ENCODE assay signal across 9 mouse cellular contexts in genomic region chr3:96247356-96248140, GRCm38 (mm10). TPM values are rescaled to one million over a fixed set of nuclear protein-coding genes. Genes with fewer than 3 reads are reported as not detected.
A peak's percentile ranks its signal among the peaks of the same experiment; 100 is the strongest.
DNase-seq lines count a peak whose midpoint lies in the region; ATAC-seq and TF ChIP-seq lines count a peak whose summit lies in the region.
"Had no signal": no experiment of that assay in that cellular context is flagged by ENCODE, and none has a peak within 500 bp of the region (broad histone marks: within the 10 kb centered on the region; RNA-seq: fewer than 3 reads in every experiment).

No protein-coding gene starts in this region.

- H3K36me3 ChIP-seq in ES-E14 (ENCODE audit: control insufficient read depth, insufficient read depth, low read length, poor library complexity, severe bottlenecking) = no peaks in the 10 kb centered on the region
- H3K36me3 ChIP-seq in forebrain, postnatal 0 days (ENCODE audit: insufficient read depth) = no peaks in the 10 kb centered on the region
- H3K36me3 ChIP-seq in macrophage (ENCODE audit: inconsistent target) = no peaks in the 10 kb centered on the region

- WGBS in forebrain, postnatal 0 days = 4% methylated on average over 11 of the region's 11 CpGs
- 28% methylated on average over 11 of the region's 11 CpGs for WGBS in macrophage (ENCODE audit: missing documents)

- peak overlapping the region; percentile 39 for H3K4me2 ChIP-seq in forebrain, postnatal 0 days (ENCODE audit: low read depth)

- H3K4me3 ChIP-seq in gastrocnemius, adult 2 months = peak overlapping the region; percentile 45
- peak overlapping the region; percentile 57 to 64 for H3K4me3 ChIP-seq in ES-E14 (ENCODE audit: insufficient read depth in 1 of 2, low read depth in 1 of 2, low read length in 2 of 2, poor library complexity in 1 of 2, severe bottlenecking in 1 of 2)
- peak overlapping the region; percentile 22 for H3K4me3 ChIP-seq in forebrain, postnatal 0 days (ENCODE audit: low read depth, low read length)
- H3K4me3 ChIP-seq in macrophage (ENCODE audit: inconsistent target) = peak overlapping the region; percentile 50

- H3K4me1 ChIP-seq in ES-E14 (ENCODE audit: control insufficient read depth in 2 of 2, insufficient read depth in 2 of 2, low read length in 2 of 2, poor library complexity in 1 of 2) = peaks cover 3 to 8% of the 10 kb centered on the region in 2 experiments; a peak in 3 of 4 replicates
- H3K4me1 ChIP-seq in forebrain, postnatal 0 days (ENCODE audit: insufficient read depth) = 0 out of 2 replicates have a peak, but pooled peaks cover 9% of the 10 kb centered on the region

- peak overlapping the region; percentile 72 for H3K9ac ChIP-seq in ES-E14 (ENCODE audit: insufficient read depth, low read depth, low read length, poor library complexity, severe bottlenecking)
- 0 out of 2 replicates have a peak overlapping the region, but pooled peaks have one; percentile 10 for H3K9ac ChIP-seq in forebrain, postnatal 0 days

- TF ChIP-seq CTCF in gastrocnemius, adult 2 months (IDR thresholded peaks at IDR 0.05) = no peak
- no peak for TF ChIP-seq CTCF in forebrain, postnatal 0 days (IDR thresholded peaks at IDR 0.05; ENCODE audit: low read depth)

- no peak overlapping the region for H3K27ac ChIP-seq in gastrocnemius, adult 2 months
- H3K27ac ChIP-seq in ES-E14 (ENCODE audit: insufficient read depth, low read depth, low read length, poor library complexity, severe bottlenecking) (peak overlapping the region; percentile 86), macrophage (peak overlapping the region; percentile 62)
- H3K27ac ChIP-seq in forebrain, postnatal 0 days (ENCODE audit: low read depth, low read length) = no peak overlapping the region

- no peak for DNase-seq in gastrocnemius, adult 2 months
- DNase-seq in gastrocnemius, postnatal 36 days = no peak
- DNase-seq in ES-E14 (ENCODE audit: low read depth, low spot score) = no peak
- no peak for DNase-seq in forebrain, postnatal 0 days
- DNase-seq in spleen, adult 12 weeks (ENCODE audit: low spot score) = no peak
- DNase-seq: kidney, postnatal 4 days had no signal

- intact Hi-C loops in gastrocnemius, adult 2 months (cut with DNase I) = no loop called here
- intact Hi-C loops in gastrocnemius, postnatal 36 days (cut with DNase I) = no loop called here

- in situ Hi-C loops in ES-E14 (cut with MboI; ENCODE audit: low sequenced_read_pairs in 2 of 2, unreplicated experiment in 2 of 2) = no loop called here

- peaks cover 21% of the 10 kb centered on the region; the same call in 1 of the 2 replicates for H3K79me2 ChIP-seq in macrophage (ENCODE audit: inconsistent target)

- no peaks in the 10 kb centered on the region for H3K27me3 ChIP-seq in forebrain, postnatal 0 days (ENCODE audit: insufficient read depth, low read length)

- ATAC-seq in forebrain, postnatal 0 days = no peak
- no peak for ATAC-seq in frontal cortex, adult (ENCODE audit: low TSS enrichment)
- ATAC-seq in cerebellum, adult (ENCODE audit: insufficient number of reproducible peaks, low FRiP score, low TSS enrichment) = no peak

- no peaks in the 10 kb centered on the region for H3K9me3 ChIP-seq in ES-E14 (ENCODE audit: control insufficient read depth, insufficient read depth, low read depth, low read length)
- H3K9me3 ChIP-seq in forebrain, postnatal 0 days (ENCODE audit: low read length) = no peaks in the 10 kb centered on the region

TF ChIP-seq in ES-E14, 5 proteins besides CTCF, POLR2A, EP300 and RAD21:
- TF ChIP-seq ZNF384 (IDR thresholded peaks at IDR 0.05; ENCODE audit: low read depth, low read length) (no peak), MAFK (IDR thresholded peaks at IDR 0.05; ENCODE audit: insufficient read depth, low read depth, low read length) (no peak), HCFC1 (IDR thresholded peaks at IDR 0.05; ENCODE audit: borderline replicate concordance, insufficient read depth, low read length) (no peak), CHD2 (IDR thresholded peaks at IDR 0.05; ENCODE audit: low read depth, low read length) (no peak)
TF ChIP-seq in ES-E14: peak in this region for 0.

RNA-seq across cellular contexts. Expression of gene Hist2h3c1, which starts 1.1 kb away (rescaled TPM):
- not detected for total RNA-seq in gastrocnemius, adult 2 months (2021)
- total RNA-seq in gastrocnemius, postnatal 36 days (2021) = not detected
- not detected in 2 replicates for total RNA-seq in ES-E14 (2012; rRNA removed)
- total RNA-seq in forebrain, postnatal 0 days (2014; rRNA removed) = not detected in 2 replicates
- polyA plus RNA-seq in forebrain, postnatal 0 days (2015; fragmentation: Nextera tagmentation; extraction: Ambion mirVana) = not detected in 2 replicates
- not detected for total RNA-seq in macrophage (2018; cell fraction: chromatin; rRNA removed)
- total RNA-seq in macrophage (2018; cell fraction: cytosol; rRNA removed) = 10 to 100 TPM in 4 of 26 experiments, 1 to 10 TPM in 20, under 1 TPM in 2; 0.26 to 13.9 (median 5.0) TPM
- 1 to 10 TPM in 4 of 26 experiments, under 1 TPM in 2, not detected in 20; 0.60 to 8.0 (median 2.2) TPM for total RNA-seq in macrophage (2018; cell fraction: nucleus; rRNA removed)
- polyA plus RNA-seq in macrophage (2018) = 1.7 to 8.5 TPM (median 4.8 TPM) in 3 replicates

RNA-seq across cellular contexts. Expression of gene Hist2h2aa1, which starts 2.3 kb away (rescaled TPM):
- total RNA-seq in gastrocnemius, adult 2 months (2021) = 1 to 10 TPM in 1 of 2 experiments, not detected in 1; 2.7 TPM
- 1 to 10 TPM; 2.9 to 7.9 TPM for total RNA-seq in gastrocnemius, postnatal 36 days (2021)
- 2,311 and 3,075 TPM in 2 replicates for total RNA-seq in ES-E14 (2012; rRNA removed)
- total RNA-seq in forebrain, postnatal 0 days (2014; rRNA removed) = 906 and 1,412 TPM in 2 replicates
- polyA plus RNA-seq in forebrain, postnatal 0 days (2015; fragmentation: Nextera tagmentation; extraction: Ambion mirVana) = 14.2 and 23.3 TPM in 2 replicates
- 10 to 100 TPM in 9 of 26 experiments, 1 to 10 TPM in 12, not detected in 5; 2.2 to 49.3 (median 9.8) TPM for total RNA-seq in macrophage (2018; cell fraction: chromatin; rRNA removed)
- 100 to 1,000 TPM in 4 of 26 experiments, 10 to 100 TPM in 22; 24.8 to 148 (median 55.9) TPM for total RNA-seq in macrophage (2018; cell fraction: cytosol; rRNA removed)
- total RNA-seq in macrophage (2018; cell fraction: nucleus; rRNA removed) = 10 to 100 TPM in 20 of 26 experiments, 1 to 10 TPM in 5, not detected in 1; 2.6 to 72.1 (median 24.1) TPM
- polyA plus RNA-seq in macrophage (2018) = 24.8 to 42.2 TPM (median 31.8 TPM) in 3 replicates

RNA-seq across cellular contexts. Expression of gene Hist2h2aa2, which starts 7.5 kb away (rescaled TPM):
- total RNA-seq in gastrocnemius, adult 2 months (2021) = 100 to 1,000 TPM; 172 to 190 TPM
- total RNA-seq in gastrocnemius, postnatal 36 days (2021) = 100 to 1,000 TPM; 189 to 208 TPM
- total RNA-seq in ES-E14 (2012; rRNA removed) = 2,531 and 3,588 TPM in 2 replicates
- 858 and 1,027 TPM in 2 replicates for total RNA-seq in forebrain, postnatal 0 days (2014; rRNA removed)
- 32.7 and 59.8 TPM in 2 replicates for polyA plus RNA-seq in forebrain, postnatal 0 days (2015; fragmentation: Nextera tagmentation; extraction: Ambion mirVana)
- 100 to 1,000 TPM in 6 of 26 experiments, 10 to 100 TPM in 20; 14.6 to 204 (median 42.8) TPM for total RNA-seq in macrophage (2018; cell fraction: chromatin; rRNA removed)
- total RNA-seq in macrophage (2018; cell fraction: cytosol; rRNA removed) = 100 to 1,000 TPM; 117 to 488 (median 245) TPM
- total RNA-seq in macrophage (2018; cell fraction: nucleus; rRNA removed) = 100 to 1,000 TPM in 9 of 26 experiments, 10 to 100 TPM in 16, 1 to 10 TPM in 1; 6.7 to 408 (median 71.5) TPM
- polyA plus RNA-seq in macrophage (2018) = 57.1 to 112 TPM (median 105 TPM) in 3 replicates

RNA-seq across cellular contexts. Expression of gene Hist2h3c2, which starts 8.6 kb away (rescaled TPM):
- total RNA-seq in gastrocnemius, adult 2 months (2021) = 1 to 10 TPM; 5.4 to 5.6 TPM
- 1 to 10 TPM; 7.6 to 8.3 TPM for total RNA-seq in gastrocnemius, postnatal 36 days (2021)
- 398 and 546 TPM in 2 replicates for total RNA-seq in ES-E14 (2012; rRNA removed)
- total RNA-seq in forebrain, postnatal 0 days (2014; rRNA removed) = 52.3 and 90.8 TPM in 2 replicates
- 0.84 and 1.3 TPM in 2 replicates for polyA plus RNA-seq in forebrain, postnatal 0 days (2015; fragmentation: Nextera tagmentation; extraction: Ambion mirVana)
- 10 to 100 TPM in 1 of 26 experiments, 1 to 10 TPM in 17, not detected in 8; 1.0 to 20.9 (median 3.0) TPM for total RNA-seq in macrophage (2018; cell fraction: chromatin; rRNA removed)
- 10 to 100 TPM in 12 of 26 experiments, 1 to 10 TPM in 14; 4.0 to 26.3 (median 8.5) TPM for total RNA-seq in macrophage (2018; cell fraction: cytosol; rRNA removed)
- 10 to 100 TPM in 3 of 26 experiments, 1 to 10 TPM in 20, under 1 TPM in 2, not detected in 1; 0.63 to 20.6 (median 3.2) TPM for total RNA-seq in macrophage (2018; cell fraction: nucleus; rRNA removed)
- polyA plus RNA-seq in macrophage (2018) = 2.4 to 4.9 TPM (median 3.8 TPM) in 3 replicates

RNA-seq across cellular contexts. Expression of gene Hist2h4, which starts 15.6 kb away (rescaled TPM):
- total RNA-seq in gastrocnemius, adult 2 months (2021) = 1 to 10 TPM; 5.7 to 6.6 TPM
- total RNA-seq in gastrocnemius, postnatal 36 days (2021) = 1 to 10 TPM; 5.9 to 6.8 TPM
- 46.0 TPM in 2 replicates for total RNA-seq in ES-E14 (2012; rRNA removed)
- 52.8 and 60.5 TPM in 2 replicates for total RNA-seq in forebrain, postnatal 0 days (2014; rRNA removed)
- 3.5 and 5.1 TPM in 2 replicates for polyA plus RNA-seq in forebrain, postnatal 0 days (2015; fragmentation: Nextera tagmentation; extraction: Ambion mirVana)
- 10 to 100 TPM in 7 of 26 experiments, 1 to 10 TPM in 19; 1.6 to 32.3 (median 3.5) TPM for total RNA-seq in macrophage (2018; cell fraction: chromatin; rRNA removed)
- total RNA-seq in macrophage (2018; cell fraction: cytosol; rRNA removed) = 10 to 100 TPM in 8 of 26 experiments, 1 to 10 TPM in 18; 2.0 to 18.5 (median 6.1) TPM
- 10 to 100 TPM in 10 of 26 experiments, 1 to 10 TPM in 16; 2.0 to 52.7 (median 8.6) TPM for total RNA-seq in macrophage (2018; cell fraction: nucleus; rRNA removed)
- 0.30 to 0.62 TPM in 2 of 3 replicates, not detected in the other for polyA plus RNA-seq in macrophage (2018)

Comparison
In these comparisons a context has a peak if more than half of its experiments do, and no peak if none do; other contexts are left out.
1. H3K27ac ChIP-seq: peak in ES-E14 (single experiment) and macrophage (single experiment); none in gastrocnemius, adult 2 months (single experiment) and forebrain, postnatal 0 days (single experiment).
2. RNA of gene Hist2h2aa1, which starts 2.3 kb away (total RNA-seq): 2,311 to 3,075 TPM in ES-E14 and 906 to 1,412 TPM in forebrain, postnatal 0 days; 2.9 to 7.9 TPM in gastrocnemius, postnatal 36 days and 2.7 TPM in gastrocnemius, adult 2 months; every median in the first group is over 100 times any median in the second.
3. Peak in every context shown above with its lines, with median percentiles within 50 percentile points of each other: H3K4me3 ChIP-seq.